Mouse (Mus musculus) brain, embryonic 14.5 days (tissue): Measurements from ENCODE around the gene Men1.

Source experiments
- CTCF ChIP-seq: fragments of 200-500 bp; IDR thresholded peaks from 2 replicates; pipeline ENCODE4 v1.5.1; 2012; ENCODE audit warnings: inconsistent platforms, mild to moderate bottlenecking, moderate library complexity, borderline replicate concordance; ENCODE audit not compliant: insufficient read depth, insufficient read length; ENCODE audit errors: extremely low read depth
- POLR2A ChIP-seq: fragments of 200-500 bp; IDR thresholded peaks from 2 replicates; pipeline ENCODE4 v1.6.1; 2012; ENCODE audit warnings: mild to moderate bottlenecking, inconsistent platforms, borderline replicate concordance; ENCODE audit not compliant: poor library complexity, insufficient read depth, insufficient read length, severe bottlenecking; ENCODE audit errors: extremely low read depth

- no peak for TF ChIP-seq POLR2A
- no peak for TF ChIP-seq CTCF
Measured at GRCm38 (mm10) chr19:6346661-6347060, 11.9 kb downstream of the Men1 start.
